Mouse (Mus musculus) liver, embryonic 14.5 days (tissue): ENCODE measurements at regions not wholly inside any gene's neighbourhood (a gene's known extent, or its start where the extent isn't known, plus 50 kb on each side); places are given as distances from the start of the nearest gene placed in this dataset.

Source experiments
- ATAC-seq: fragments of 200-750 bp; cut with Nextera tagmentation; 2 replicates; pipeline ENCODE4 v1.8.0; 2017; ENCODE audit warnings: moderate number of reproducible peaks, mild to moderate bottlenecking, moderate library complexity; ENCODE audit not compliant: insufficient read depth
- DNase-seq, 3 experiments: peaks; one replicate each; pipeline ENCODE4 v3.0.0-alpha.2; 2012 to 2013; ENCODE audit warnings: low read depth in 3 of 3, low spot score in 3 of 3
- H3K27ac ChIP-seq: fragments of 300-500 bp; sonication (generic); 2 replicates; pipeline ENCODE4 v1.5.1; 2014; ENCODE audit warnings: moderate library complexity, mild to moderate bottlenecking, control low read depth, inconsistent platforms
- H3K27me3 ChIP-seq: fragments of 300-500 bp; sonication (generic); 2 replicates; pipeline ENCODE4 v1.6.1; 2014; ENCODE audit warnings: mild to moderate bottlenecking, low read length, moderate library complexity; ENCODE audit not compliant: control insufficient read depth, insufficient read depth
- H3K36me3 ChIP-seq: fragments of 300-500 bp; sonication (generic); replicated peaks from 2 replicates; pipeline ENCODE4 v1.6.1; 2014; ENCODE audit warnings: low read depth; ENCODE audit not compliant: control insufficient read depth, insufficient read depth
- H3K4me1 ChIP-seq, 2 experiments: fragments of 200-500 bp in 1 of 2; fragments of 300-500 bp in 1 of 2; sonication (generic) in 1 of 2; replicated peaks; 2 replicates each; pipeline ENCODE4 v1.6.1; 2012 to 2014; ENCODE audit warnings: antibody characterized with exemption in 1 of 2, inconsistent platforms in 1 of 2, low read length in 1 of 2; ENCODE audit not compliant: control insufficient read depth in 2 of 2, insufficient read depth in 2 of 2
- H3K4me2 ChIP-seq: fragments of 300-500 bp; sonication (generic); 2 replicates; pipeline ENCODE4 v1.6.1; 2014; ENCODE audit warnings: low read depth, mild to moderate bottlenecking, control low read depth, moderate library complexity
- H3K4me3 ChIP-seq, 2 experiments: fragments of 200-500 bp in 1 of 2; fragments of 300-500 bp in 1 of 2; sonication (generic) in 1 of 2; 2 replicates each; pipeline ENCODE4 v1.5.1; 2012 to 2014; ENCODE audit warnings: low read depth in 2 of 2, low read length in 2 of 2, mild to moderate bottlenecking in 2 of 2, control low read depth in 1 of 2, inconsistent platforms in 1 of 2, moderate library complexity in 1 of 2; ENCODE audit not compliant: insufficient read depth in 1 of 2
- H3K9ac ChIP-seq: fragments of 300-500 bp; sonication (generic); replicated peaks from 2 replicates; pipeline ENCODE4 v1.6.1; 2014; ENCODE audit warnings: mild to moderate bottlenecking, control low read depth, moderate library complexity
- H3K9me3 ChIP-seq: fragments of 300-500 bp; sonication (generic); 2 replicates; pipeline ENCODE4 v1.6.1; 2016; ENCODE audit warnings: low read length, mixed read lengths; ENCODE audit not compliant: control insufficient read depth
- CTCF ChIP-seq: IDR thresholded peaks from 2 replicates; pipeline ENCODE4 v1.5.1; 2016; ENCODE audit warnings: antibody characterized with exemption, low read depth, control low read depth
- EP300 ChIP-seq: IDR thresholded peaks from 2 replicates; pipeline ENCODE4 v1.6.1; 2016; ENCODE audit warnings: antibody characterized with exemption, low read depth
- WGBS: fragments of 180-500 bp; shearing (Covaris S2); extraction: QIAGEN DNeasy Blood & Tissue Kit; methylation state at CpG from one replicate; pipeline ENCODE4 v1.1.7; 2014; ENCODE audit not compliant: insufficient replicate concordance; 5-methylcytosine and 5-hydroxymethylcytosine counted together

DNA sequence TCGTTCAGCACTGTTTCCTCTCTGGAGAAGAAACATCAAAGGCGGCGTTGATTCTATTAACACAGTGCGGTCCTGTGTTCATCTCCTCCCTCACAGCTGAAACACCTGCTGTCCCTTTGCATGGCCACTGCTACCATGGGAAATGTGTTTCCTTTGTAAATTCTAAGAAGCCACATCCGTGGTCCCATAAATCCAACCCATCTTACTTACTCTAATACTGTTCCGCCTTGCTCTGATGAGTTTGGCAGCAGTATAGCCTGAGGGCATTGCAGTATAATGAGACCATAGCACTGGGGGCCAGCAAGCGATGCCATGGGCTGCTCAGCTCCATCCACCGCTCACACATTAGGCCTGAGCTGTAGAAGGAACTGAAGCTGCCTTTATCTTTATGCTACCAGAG is 290.6 kb downstream of the Atp23 start:
- H3K9ac ChIP-seq, result no peak overlapping the region
- no peak for ATAC-seq
- no peaks in the 10 kb centered on the region for H3K27me3 ChIP-seq
- no peak overlapping the region for H3K4me3 ChIP-seq
- TF ChIP-seq CTCF, result no peak
- no peak for TF ChIP-seq EP300
- DNase-seq, result no peak
- H3K9me3 ChIP-seq, result no peaks in the 10 kb centered on the region; the same call in 1 of the 2 replicates
- no peaks in the 10 kb centered on the region for H3K4me1 ChIP-seq
- no peak overlapping the region for H3K27ac ChIP-seq
- H3K36me3 ChIP-seq, result no peaks in the 10 kb centered on the region
- no peak overlapping the region for H3K4me2 ChIP-seq
- 69% methylated on average over 8 of the region's 8 CpGs for WGBS

- H3K4me3 ChIP-seq, result no peak overlapping the region
- no peak overlapping the region for H3K4me2 ChIP-seq
- no peaks in the 10 kb centered on the region; the same call in 1 of the 2 replicates for H3K9me3 ChIP-seq
- no peak overlapping the region for H3K27ac ChIP-seq
- 71% methylated on average over 2 of the region's 2 CpGs for WGBS
- TF ChIP-seq EP300 (no peak), CTCF (no peak)
- no peaks in the 10 kb centered on the region for H3K4me1 ChIP-seq
- H3K27me3 ChIP-seq, result no peaks in the 10 kb centered on the region
- H3K9ac ChIP-seq, result no peak overlapping the region
- no peak for DNase-seq
- ATAC-seq, result no peak
- no peaks in the 10 kb centered on the region for H3K36me3 ChIP-seq
Observed at GRCm38 (mm10) chr10:126599686-126600085, 301.5 kb downstream of the Atp23 start.

DNA sequence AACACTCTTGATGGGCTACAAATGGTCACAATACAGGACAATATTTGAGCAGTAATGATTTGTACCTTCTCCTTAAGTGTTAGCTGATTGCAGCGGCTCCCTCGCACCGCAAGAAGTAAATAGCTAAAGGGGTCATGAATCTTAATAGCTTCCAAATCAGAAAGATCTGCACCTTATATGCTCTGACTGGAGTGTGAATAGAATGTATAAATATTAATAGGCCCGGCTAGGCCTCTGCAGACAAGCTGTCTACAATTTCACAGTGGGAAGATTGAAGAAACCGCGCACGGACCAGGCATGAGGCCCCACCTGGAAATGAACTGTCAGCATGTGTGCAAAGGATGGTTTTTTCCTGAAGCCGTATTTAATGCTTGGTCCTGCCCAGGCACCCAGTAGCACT is 333.0 kb downstream of the Atp23 start:
- no peaks in the 10 kb centered on the region for H3K9me3 ChIP-seq
- no peak for ATAC-seq
- no peaks in the 10 kb centered on the region for H3K27me3 ChIP-seq
- WGBS, result 79% methylated on average over 8 of the region's 8 CpGs
- no peak overlapping the region for H3K4me2 ChIP-seq
- TF ChIP-seq EP300 (no peak), CTCF (no peak)
- H3K9ac ChIP-seq, result no peak overlapping the region
- H3K4me3 ChIP-seq, result no peak overlapping the region
- H3K27ac ChIP-seq, result no peak overlapping the region
- H3K36me3 ChIP-seq, result no peaks in the 10 kb centered on the region
- no peak for DNase-seq
- no peaks in the 10 kb centered on the region for H3K4me1 ChIP-seq

GRCm38 (mm10) chr10:126565326-126565725 is 335.8 kb downstream of the Atp23 start:
- DNase-seq (no peak), ATAC-seq (no peak)
- Histone ChIP-seq H3K36me3 (no peaks in the 10 kb centered on the region), H3K4me3 (no peak overlapping the region), H3K4me2 (no peak overlapping the region), H3K4me1 (no peaks in the 10 kb centered on the region), H3K9ac (no peak overlapping the region), H3K27me3 (no peaks in the 10 kb centered on the region), H3K27ac (no peak overlapping the region), H3K9me3 (no peaks in the 10 kb centered on the region)
- 64% methylated on average over 14 of the region's 14 CpGs for WGBS
- no peak for TF ChIP-seq CTCF

DNA sequence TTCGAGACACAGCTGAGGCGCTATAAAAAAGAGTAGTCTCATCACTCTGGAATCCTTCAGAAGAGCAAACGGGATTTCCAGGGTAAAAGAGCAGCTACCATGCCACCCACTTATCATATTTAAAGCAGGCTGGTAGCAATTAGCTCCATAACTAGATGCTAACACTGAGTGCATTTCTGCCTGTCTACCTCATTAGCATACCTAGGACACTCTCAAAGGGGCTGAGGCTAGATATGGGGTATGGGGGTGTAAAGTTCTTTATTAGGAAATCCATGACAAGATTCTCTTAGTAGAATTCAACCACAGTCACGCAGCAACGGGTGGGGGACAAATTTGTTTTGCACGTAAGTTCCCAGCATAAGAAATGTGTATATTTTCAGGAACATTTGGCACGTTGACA is 346.1 kb downstream of the Atp23 start:
- H3K27me3 ChIP-seq, result no peaks in the 10 kb centered on the region
- no peaks in the 10 kb centered on the region for H3K4me1 ChIP-seq
- H3K36me3 ChIP-seq, result no peaks in the 10 kb centered on the region
- no peak for ATAC-seq
- no peak overlapping the region for H3K27ac ChIP-seq
- no peaks in the 10 kb centered on the region for H3K9me3 ChIP-seq
- H3K9ac ChIP-seq, result no peak overlapping the region
- no peak overlapping the region for H3K4me2 ChIP-seq
- no peak overlapping the region for H3K4me3 ChIP-seq
- TF ChIP-seq CTCF, result no peak
- TF ChIP-seq EP300, result no peak
- 66% methylated on average over 7 of the region's 7 CpGs for WGBS
- DNase-seq, result no peak
